Mouse (Mus musculus) spleen, adult 2 months (tissue): ENCODE data around the gene Ninl. TPM values are rescaled to one million over a fixed set of nuclear protein-coding genes. Genes with fewer than 3 reads are reported as not detected.
"Not testable (repeated sequence)": the region's sequence is repeated elsewhere in the genome, so short reads cannot be mapped to it uniquely, and the experiment has no call there.

Experiments
- DNase-seq, 2 experiments: peaks; one replicate each; pipeline versions ENCODE4 v3.0.0 to v3.0.0-alpha.2; 2012 to 2021; ENCODE audit warnings: low spot score in 2 of 2, low read depth in 1 of 2
- H3K27ac ChIP-seq: fragments of 200-500 bp; 2 replicates; pipeline ENCODE4 v1.5.1; 2012; ENCODE audit warnings: low read length, inconsistent platforms; ENCODE audit not compliant: insufficient read depth
- H3K27me3 ChIP-seq: fragments of 200-500 bp; 2 replicates; pipeline ENCODE4 v1.6.1; 2012; ENCODE audit warnings: mild to moderate bottlenecking, moderate library complexity, low read length, inconsistent platforms; ENCODE audit not compliant: control insufficient read depth, insufficient read depth
- H3K36me3 ChIP-seq: fragments of 200-500 bp; 2 replicates; pipeline ENCODE4 v1.6.1; 2012; ENCODE audit warnings: mild to moderate bottlenecking, low read length, inconsistent platforms; ENCODE audit not compliant: control insufficient read depth, insufficient read depth
- H3K4me1 ChIP-seq: fragments of 200-500 bp; 2 replicates; pipeline ENCODE4 v1.6.1; 2011; ENCODE audit warnings: inconsistent platforms; ENCODE audit not compliant: control insufficient read depth, insufficient read depth, insufficient read length
- H3K4me3 ChIP-seq: fragments of 200-500 bp; 2 replicates; pipeline ENCODE4 v1.5.1; 2011; ENCODE audit warnings: mild to moderate bottlenecking, inconsistent platforms; ENCODE audit not compliant: insufficient read depth, insufficient read length; ENCODE audit errors: extremely low read depth
- CTCF ChIP-seq: fragments of 200-500 bp; IDR thresholded peaks from 2 replicates; pipeline ENCODE4 v1.5.1; 2011; ENCODE audit warnings: mild to moderate bottlenecking, inconsistent platforms; ENCODE audit not compliant: insufficient read depth, insufficient read length, insufficient replicate concordance; ENCODE audit errors: extremely low read depth
- POLR2A ChIP-seq: fragments of 200-500 bp; IDR thresholded peaks from 2 replicates; pipeline ENCODE4 v1.6.1; 2011; ENCODE audit warnings: low read depth, low read length, inconsistent platforms
- WGBS: fragments of 180-500 bp; shearing (Covaris S2); methylation state at CpG from one replicate; pipeline ENCODE4 v1.1.7; 2018; 5-methylcytosine and 5-hydroxymethylcytosine counted together
- polyA plus RNA-seq: library from polyadenylated mRNA; depleted of rRNA; stranded (reverse); fragments of >200 nt; gene quantifications from 2 replicates; pipeline ENCODE4 v1.2.3, GENCODE M21; 2012

Gene Ninl
- polyA plus RNA-seq, 1 experiment = 2.1 TPM

GRCm38 (mm10) chr2:150959521-150959920 lies 79.7 kb downstream of the Ninl start:
- 91% methylated on average over 10 of the region's 10 CpGs for WGBS
- Histone ChIP-seq H3K4me3 (no peak overlapping the region), H3K4me1 (no peaks in the 10 kb centered on the region), H3K27me3 (no peaks in the 10 kb centered on the region), H3K36me3 (no peaks in the 10 kb centered on the region), H3K27ac (no peak overlapping the region)
- no peak for DNase-seq
- TF ChIP-seq POLR2A (no peak), CTCF (no peak)

- no peak overlapping the region for H3K4me3 ChIP-seq
- DNase-seq = no peak
- 85% methylated on average over 1 of the region's 1 CpGs for WGBS
- H3K36me3 ChIP-seq = no peaks in the 10 kb centered on the region
- H3K4me1 ChIP-seq = no peaks in the 10 kb centered on the region
- no peaks in the 10 kb centered on the region for H3K27me3 ChIP-seq
- no peak overlapping the region for H3K27ac ChIP-seq
- TF ChIP-seq POLR2A (no peak), CTCF (no peak)
Observed at GRCm38 (mm10) chr2:150955859-150956258, 83.3 kb downstream of the Ninl start.

GRCm38 (mm10) chr2:150951201-150951600 lies 88.0 kb downstream of the Ninl start:
- Histone ChIP-seq H3K4me1 (no peaks in the 10 kb centered on the region), H3K27me3 (no peaks in the 10 kb centered on the region), H3K27ac (no peak overlapping the region), H3K4me3 (no peak overlapping the region), H3K36me3 (no peaks in the 10 kb centered on the region)
- no peak for TF ChIP-seq CTCF
- no peak for TF ChIP-seq POLR2A
- no peak for DNase-seq
- 74% methylated on average over 2 of the region's 2 CpGs for WGBS

DNA sequence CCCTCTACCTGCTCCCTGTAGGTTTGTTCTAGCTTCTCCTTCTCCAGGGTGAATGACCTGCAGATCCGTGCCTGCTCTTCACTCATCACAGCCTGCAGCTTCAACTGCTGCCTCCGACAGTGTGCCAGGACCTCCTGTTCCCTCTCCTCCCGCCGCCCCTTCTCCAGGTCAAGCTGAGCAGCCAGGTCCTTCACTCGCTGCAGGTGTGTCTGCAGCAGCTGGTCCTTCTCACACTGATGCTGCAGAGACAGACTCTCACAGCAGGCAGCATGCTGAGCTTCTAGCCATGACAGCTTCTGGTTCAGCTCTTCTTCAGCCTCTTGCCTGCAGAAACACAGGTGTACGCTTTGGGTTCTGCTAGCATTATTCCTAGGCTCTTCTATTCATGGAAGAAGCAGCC lies 89.1 kb downstream of the Ninl start:
- DNase-seq = no peak
- no peak overlapping the region for H3K27ac ChIP-seq
- 93% methylated on average over 6 of the region's 6 CpGs for WGBS
- H3K36me3 ChIP-seq = no peaks in the 10 kb centered on the region
- TF ChIP-seq POLR2A (no peak), CTCF (no peak)
- H3K4me1 ChIP-seq = no peaks in the 10 kb centered on the region
- H3K4me3 ChIP-seq = no peak overlapping the region
- no peaks in the 10 kb centered on the region for H3K27me3 ChIP-seq

DNA sequence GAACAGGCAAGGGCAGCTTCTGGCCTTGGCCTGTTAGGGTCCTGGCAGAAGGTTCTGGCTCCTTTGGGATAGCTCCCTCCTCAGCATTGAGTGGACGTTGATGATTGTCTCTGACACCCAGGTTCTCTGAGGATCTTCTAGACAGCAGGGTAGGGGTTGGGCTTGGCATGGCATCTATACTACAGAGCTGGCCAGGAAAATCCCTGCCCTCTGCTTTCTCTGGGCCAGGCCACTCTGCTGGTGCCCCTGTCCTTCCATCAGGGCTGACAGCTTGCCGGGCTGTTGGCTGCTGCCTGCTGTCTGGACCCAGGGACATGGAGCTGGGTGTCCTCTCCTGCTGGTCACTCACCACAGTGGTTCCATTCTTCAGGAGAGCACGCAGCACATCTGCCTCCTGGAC lies 89.5 kb downstream of the Ninl start:
- WGBS = 87% methylated on average over 3 of the region's 3 CpGs
- DNase-seq = no peak
- TF ChIP-seq CTCF (no peak), POLR2A (no peak)
- Histone ChIP-seq H3K27ac (no peak overlapping the region), H3K36me3 (no peaks in the 10 kb centered on the region), H3K4me3 (no peak overlapping the region), H3K4me1 (no peaks in the 10 kb centered on the region), H3K27me3 (no peaks in the 10 kb centered on the region)

DNA sequence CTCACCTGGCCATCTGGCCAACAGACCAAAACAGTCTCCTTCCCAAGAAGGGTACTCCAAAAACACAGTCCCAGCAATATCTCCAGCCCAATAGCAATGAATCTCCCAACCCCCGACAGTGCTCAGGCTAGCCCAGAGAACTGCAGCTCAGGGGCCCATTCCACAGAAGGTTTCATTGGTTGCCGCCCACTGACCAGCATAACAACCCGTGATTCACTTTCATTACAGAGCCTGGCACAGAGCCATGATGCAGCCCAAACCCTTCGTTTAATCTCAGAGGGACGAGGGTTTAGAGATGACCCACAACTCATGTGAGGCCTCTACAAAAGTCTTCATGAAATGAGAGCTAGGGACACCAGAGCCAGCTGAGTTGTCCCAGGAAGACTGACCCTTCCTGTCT lies 90.4 kb downstream of the Ninl start:
- TF ChIP-seq CTCF = no peak
- TF ChIP-seq POLR2A = no peak

GRCm38 (mm10) chr2:150947880-150948611 lies 91.1 kb downstream of the Ninl start:
- 91% methylated on average over 12 of the region's 12 CpGs for WGBS
- not testable (repeated sequence) for DNase-seq, H3K4me1 ChIP-seq, H3K36me3 ChIP-seq, H3K27ac ChIP-seq, H3K27me3 ChIP-seq, H3K4me3 ChIP-seq

More for the DNA sequence above, 90.4 kb downstream of the Ninl start:
- no peak for DNase-seq
- H3K27me3 ChIP-seq = no peaks in the 10 kb centered on the region
- no peak overlapping the region for H3K4me3 ChIP-seq
- 85% methylated on average over 5 of the region's 5 CpGs for WGBS
- H3K27ac ChIP-seq = no peak overlapping the region
- H3K36me3 ChIP-seq = no peaks in the 10 kb centered on the region
- H3K4me1 ChIP-seq = no peaks in the 10 kb centered on the region

GRCm38 (mm10) chr2:150947341-150947740 lies 91.8 kb downstream of the Ninl start:
- H3K27me3 ChIP-seq, H3K4me1 ChIP-seq, H3K4me3 ChIP-seq, DNase-seq, H3K27ac ChIP-seq, H3K36me3 ChIP-seq: not testable (repeated sequence)
- 92% methylated on average over 5 of the region's 5 CpGs for WGBS
